Mouse (Mus musculus): ENCODE measurements around the gene Epb41. TPM values are rescaled to one million over a fixed set of nuclear protein-coding genes. Genes with fewer than 3 reads are reported as not detected.

Gene Epb41
- polyA plus RNA-seq, 1 experiment from 2014 or later: 136 TPM

DNA sequence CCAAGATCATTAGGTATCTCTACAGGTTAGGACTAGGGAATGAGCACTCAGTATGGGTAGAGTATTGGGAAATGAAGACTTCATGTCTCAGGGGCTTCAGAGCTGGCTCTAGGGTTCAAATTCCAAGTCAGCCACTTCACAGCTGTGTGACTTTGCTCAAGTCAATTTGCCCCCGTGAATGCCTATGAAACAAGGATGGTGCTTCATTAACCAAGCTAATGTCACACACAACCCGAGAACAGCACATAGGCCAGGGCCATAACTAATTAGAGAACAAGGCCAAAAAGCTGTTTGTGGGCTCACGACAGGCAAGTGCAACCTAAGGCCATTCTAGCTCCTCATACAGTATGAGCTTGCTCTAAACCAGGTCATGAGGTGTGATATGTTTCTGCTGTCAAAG is 3.0 kb downstream of the Epb41 start:
- Histone ChIP-seq H3K9me3 (no peaks in the 10 kb centered on the region), H3K4me1 (peaks cover 30% of the 10 kb centered on the region), H3K4me3 (replicated peaks) (no peak overlapping the region), H3K9ac (no peak overlapping the region), H3K27ac (no peak overlapping the region), H3K27me3 (peaks cover 71% of the 10 kb centered on the region), H3K36me3 (replicated peaks) (no peaks in the 10 kb centered on the region), H3K4me2 (no peak overlapping the region)
- no peak for ATAC-seq (ENCODE audit: low FRiP score)
- 74% methylated on average over 3 of the region's 3 CpGs for WGBS

DNA sequence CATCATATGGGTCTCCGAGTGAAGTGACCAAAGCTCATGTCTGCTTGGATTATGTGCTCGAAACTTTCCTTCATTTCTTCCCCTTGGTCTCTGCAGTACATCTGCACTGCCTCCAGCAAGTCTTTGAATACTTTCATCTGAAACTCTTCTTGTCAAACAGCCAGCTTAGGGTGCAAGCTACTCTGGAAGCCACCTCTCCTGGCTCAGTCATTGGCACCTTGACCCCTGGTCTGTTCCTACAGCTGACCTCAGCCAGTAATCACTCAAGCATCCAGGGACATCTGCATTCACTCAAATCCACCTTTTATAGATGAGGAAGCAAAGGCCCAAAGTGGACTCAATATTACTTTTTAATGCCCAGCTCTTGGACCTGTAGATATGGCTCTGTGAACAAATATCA is 3.4 kb downstream of the Epb41 start:
- peaks cover 26% of the 10 kb centered on the region for H3K4me1 ChIP-seq
- H3K9me3 ChIP-seq: no peaks in the 10 kb centered on the region
- ATAC-seq (ENCODE audit: low FRiP score): no peak
- no peak overlapping the region for H3K9ac ChIP-seq
- H3K4me3 ChIP-seq (replicated peaks): no peak overlapping the region
- 93% methylated on average over 2 of the region's 2 CpGs for WGBS
- no peak overlapping the region for H3K27ac ChIP-seq
- H3K4me2 ChIP-seq: no peak overlapping the region
- no peaks in the 10 kb centered on the region for H3K36me3 ChIP-seq (replicated peaks)
- H3K27me3 ChIP-seq: peaks cover 69% of the 10 kb centered on the region

DNA sequence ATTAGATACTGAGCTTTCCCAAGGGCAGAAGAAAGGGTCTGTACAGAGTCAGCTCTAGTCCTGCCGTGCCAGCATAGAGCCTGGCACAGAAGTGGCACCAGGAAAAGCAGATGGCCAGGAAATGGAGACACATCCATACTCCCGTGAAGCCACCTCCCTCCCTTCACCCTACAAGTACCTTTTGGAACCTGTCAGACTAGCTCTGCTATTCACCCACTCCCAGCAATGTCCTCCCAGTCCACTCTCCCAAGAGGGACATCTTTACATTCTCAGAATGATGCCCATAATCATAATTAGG is 7.2 kb downstream of the Epb41 start:
- peaks cover 10% of the 10 kb centered on the region for H3K4me1 ChIP-seq

DNA sequence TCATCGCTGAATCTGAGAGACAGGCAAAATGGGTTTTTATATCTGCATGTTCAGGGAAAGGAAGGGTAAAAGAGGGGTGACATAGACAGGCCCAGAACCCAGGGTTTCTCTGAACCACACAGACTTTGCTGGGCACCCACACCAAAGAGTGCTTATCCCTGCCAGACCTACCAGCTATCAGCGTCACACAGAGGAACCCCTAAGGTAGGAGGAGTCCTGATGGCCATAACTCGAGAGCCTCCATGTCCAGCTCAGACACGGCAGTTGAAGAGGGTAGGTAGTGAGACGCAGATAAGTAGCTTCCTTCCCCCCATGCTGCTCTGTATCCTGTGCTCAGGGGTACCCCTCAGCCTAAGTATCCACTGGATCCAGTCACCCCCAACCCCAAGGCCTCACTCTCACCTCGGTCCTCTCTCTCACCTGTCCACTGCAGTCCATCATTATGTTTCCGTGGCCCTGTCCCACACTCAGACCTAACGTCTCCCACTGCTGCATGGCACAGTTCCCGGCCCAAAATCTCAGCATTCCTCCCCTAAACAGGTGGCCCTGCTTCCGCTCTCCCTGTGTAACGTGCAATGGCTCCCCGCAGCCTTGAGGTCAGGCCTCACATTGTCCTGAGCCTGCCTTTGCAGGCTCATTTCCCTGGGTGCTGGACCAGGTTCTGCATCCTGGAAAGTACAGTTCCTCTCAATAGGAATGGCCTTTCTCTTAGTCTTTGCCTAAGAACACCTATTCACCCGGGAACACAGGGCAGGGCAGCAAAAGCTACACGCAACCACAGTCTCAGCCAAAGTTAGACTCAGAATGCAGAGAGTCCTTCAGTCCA is 7.8 kb downstream of the Epb41 start:
- ATAC-seq (ENCODE audit: low FRiP score): no peak
- no peaks in the 10 kb centered on the region for H3K9me3 ChIP-seq
- no peak overlapping the region for H3K27ac ChIP-seq
- peaks cover 13% of the 10 kb centered on the region for H3K4me1 ChIP-seq
- 83% methylated on average over 14 of the region's 14 CpGs for WGBS
- H3K9ac ChIP-seq: no peak overlapping the region
- H3K36me3 ChIP-seq (replicated peaks): no peaks in the 10 kb centered on the region
- no peak overlapping the region for H3K4me2 ChIP-seq
- no peak overlapping the region for H3K4me3 ChIP-seq (replicated peaks)
- peaks cover 39% of the 10 kb centered on the region for H3K27me3 ChIP-seq

More for the DNA sequence above, 7.2 kb downstream of the Epb41 start:
- Histone ChIP-seq H3K36me3 (replicated peaks) (no peaks in the 10 kb centered on the region), H3K9me3 (no peaks in the 10 kb centered on the region), H3K9ac (no peak overlapping the region), H3K27ac (no peak overlapping the region), H3K4me2 (no peak overlapping the region), H3K4me3 (replicated peaks) (no peak overlapping the region), H3K27me3 (peaks cover 45% of the 10 kb centered on the region)
- 83% methylated on average over 2 of the region's 2 CpGs for WGBS
- ATAC-seq (ENCODE audit: low FRiP score): no peak

DNA sequence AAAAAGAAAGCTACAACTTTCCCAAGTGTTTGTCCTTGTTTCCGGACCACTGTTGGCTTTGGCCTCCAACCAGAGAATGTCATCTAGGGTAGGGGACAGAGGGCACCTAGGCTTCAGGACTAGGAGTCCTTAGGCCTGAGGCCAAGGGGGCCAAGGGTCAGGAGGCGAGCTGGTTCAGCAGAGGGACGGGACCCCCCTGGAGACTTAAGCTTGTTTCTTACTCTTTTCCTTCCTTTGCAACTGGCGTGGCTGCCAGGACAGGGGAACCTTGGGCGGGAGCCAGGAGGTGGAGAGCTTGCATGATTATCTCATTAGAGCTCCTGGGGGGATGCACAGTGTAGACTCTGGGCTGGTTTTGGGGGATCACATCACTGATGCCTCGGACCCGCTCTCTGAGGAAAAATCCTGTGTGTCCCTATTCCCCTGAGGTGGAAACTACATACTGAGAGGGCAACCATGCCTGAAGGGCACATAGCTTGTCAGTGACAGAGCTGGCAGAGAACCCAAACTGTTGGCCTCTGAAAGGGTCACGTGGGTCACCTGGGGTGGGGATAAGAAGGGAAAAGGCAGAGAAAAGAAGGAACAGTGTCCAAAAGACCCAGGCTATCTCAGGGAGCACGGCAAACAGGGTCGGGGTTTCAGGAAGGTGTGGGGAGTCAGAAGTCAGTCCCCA is 8.9 kb downstream of the Epb41 start:
- Histone ChIP-seq H3K4me2 (no peak overlapping the region), H3K9ac (no peak overlapping the region), H3K27me3 (peaks cover 28% of the 10 kb centered on the region), H3K4me3 (replicated peaks) (no peak overlapping the region), H3K4me1 (peaks cover 17% of the 10 kb centered on the region), H3K27ac (no peak overlapping the region), H3K36me3 (replicated peaks) (no peaks in the 10 kb centered on the region), H3K9me3 (no peaks in the 10 kb centered on the region)
- no peak for ATAC-seq (ENCODE audit: low FRiP score)
- WGBS: 67% methylated on average over 10 of the region's 10 CpGs

DNA sequence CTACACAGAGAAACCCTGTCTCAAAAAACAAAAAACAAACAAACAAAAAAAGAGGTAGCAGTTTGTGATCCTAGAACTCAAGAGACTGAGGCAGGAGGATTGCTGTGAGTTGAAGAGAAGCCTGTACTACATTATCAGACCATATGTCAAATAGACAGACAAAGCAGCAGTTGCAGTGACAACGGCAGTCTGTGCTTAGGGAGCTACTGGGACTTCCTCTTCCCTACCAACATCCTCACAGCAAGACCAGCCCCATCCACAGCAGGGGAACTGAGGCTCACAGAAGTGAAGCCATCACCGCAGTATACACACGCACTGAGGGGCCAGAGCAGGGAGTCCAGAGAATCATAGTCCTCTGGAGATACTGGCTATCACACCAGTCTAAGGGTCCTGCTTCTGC is 9.5 kb downstream of the Epb41 start:
- Histone ChIP-seq H3K36me3 (replicated peaks) (no peaks in the 10 kb centered on the region), H3K9me3 (no peaks in the 10 kb centered on the region), H3K4me3 (replicated peaks) (no peak overlapping the region), H3K27me3 (peaks cover 23% of the 10 kb centered on the region), H3K27ac (no peak overlapping the region), H3K4me1 (peaks cover 17% of the 10 kb centered on the region), H3K4me2 (no peak overlapping the region), H3K9ac (no peak overlapping the region)
- ATAC-seq (ENCODE audit: low FRiP score): no peak
- 85% methylated on average over 3 of the region's 3 CpGs for WGBS

DNA sequence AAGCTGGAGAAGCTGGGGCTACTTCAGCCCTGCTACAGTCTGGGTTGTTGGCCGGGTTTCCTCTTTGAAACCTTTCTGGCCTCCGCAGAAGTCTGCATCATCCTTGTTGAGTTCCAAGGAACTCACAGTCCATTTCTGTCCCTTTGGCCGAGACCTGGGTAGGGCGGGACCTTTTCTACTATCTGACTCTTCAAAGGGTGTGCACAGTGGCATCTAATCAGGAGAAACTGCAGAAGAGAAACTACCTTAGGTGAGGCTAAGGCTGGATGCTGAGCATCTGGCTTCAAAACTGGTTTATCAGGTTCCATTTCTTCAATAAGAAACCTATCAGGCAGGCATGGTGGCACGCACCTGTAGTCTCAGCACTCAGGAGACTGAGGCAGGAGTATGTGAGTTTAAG is 10.6 kb downstream of the Epb41 start:
- H3K27ac ChIP-seq: no peak overlapping the region
- H3K9ac ChIP-seq: no peak overlapping the region
- H3K27me3 ChIP-seq: peaks cover 18% of the 10 kb centered on the region
- H3K4me1 ChIP-seq: peaks cover 17% of the 10 kb centered on the region
- no peak overlapping the region for H3K4me3 ChIP-seq (replicated peaks)
- H3K36me3 ChIP-seq (replicated peaks): no peaks in the 10 kb centered on the region
- H3K4me2 ChIP-seq: no peak overlapping the region
- WGBS: 92% methylated on average over 5 of the region's 5 CpGs
- no peaks in the 10 kb centered on the region for H3K9me3 ChIP-seq
- no peak for ATAC-seq (ENCODE audit: low FRiP score)

DNA sequence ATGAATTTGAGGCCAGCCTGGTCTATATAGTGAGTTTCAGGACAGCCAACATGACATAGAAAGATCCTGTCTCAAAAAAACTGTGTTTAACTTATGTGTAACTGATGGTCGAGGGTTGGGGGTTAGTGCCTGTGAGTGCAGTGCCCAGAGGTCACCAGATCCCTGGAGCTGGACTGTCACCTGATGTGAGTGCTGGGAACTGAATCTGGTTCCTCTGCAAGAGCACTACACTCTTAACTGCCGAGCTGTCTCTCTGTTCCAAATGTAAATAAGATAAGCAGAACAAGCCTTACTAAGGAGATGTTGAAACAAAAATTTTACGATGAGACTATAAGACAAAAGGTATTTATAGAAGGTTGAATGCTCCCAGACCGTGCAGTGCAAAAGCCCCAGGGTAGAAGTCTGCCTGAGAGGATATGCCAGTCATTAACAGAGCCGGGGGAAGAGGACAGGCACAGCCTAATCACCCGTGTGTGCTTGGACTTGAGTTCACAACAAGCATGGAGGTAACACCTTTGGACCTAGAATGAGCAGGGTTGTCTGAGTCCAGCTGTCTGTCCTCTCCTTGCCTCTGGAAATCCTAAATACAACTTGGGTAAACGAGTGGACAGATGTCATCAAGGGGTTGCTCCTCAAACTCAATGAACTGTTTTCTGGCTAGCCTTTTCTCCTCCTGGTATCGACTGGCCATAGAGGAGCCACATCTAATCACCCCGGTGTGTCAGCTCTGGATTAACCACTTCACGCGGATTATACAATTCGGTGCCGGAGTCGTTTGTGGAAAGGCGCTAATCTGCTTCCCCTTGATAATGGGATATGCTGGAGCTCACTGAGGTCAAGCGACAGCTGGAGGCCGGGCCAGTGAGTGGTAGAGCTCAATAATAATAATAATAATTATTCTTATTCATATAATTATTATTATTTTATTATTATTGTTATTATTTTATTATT is 11.9 kb downstream of the Epb41 start:
- no peaks in the 10 kb centered on the region for H3K9me3 ChIP-seq
- H3K4me3 ChIP-seq (replicated peaks): no peak overlapping the region
- no peak for ATAC-seq (ENCODE audit: low FRiP score)
- H3K9ac ChIP-seq: no peak overlapping the region
- no peaks in the 10 kb centered on the region for H3K36me3 ChIP-seq (replicated peaks)
- 73% methylated on average over 17 of the region's 17 CpGs for WGBS
- no peak overlapping the region for H3K4me2 ChIP-seq
- peaks cover 17% of the 10 kb centered on the region for H3K4me1 ChIP-seq
- no peak overlapping the region for H3K27ac ChIP-seq
- H3K27me3 ChIP-seq: peaks cover 18% of the 10 kb centered on the region

DNA sequence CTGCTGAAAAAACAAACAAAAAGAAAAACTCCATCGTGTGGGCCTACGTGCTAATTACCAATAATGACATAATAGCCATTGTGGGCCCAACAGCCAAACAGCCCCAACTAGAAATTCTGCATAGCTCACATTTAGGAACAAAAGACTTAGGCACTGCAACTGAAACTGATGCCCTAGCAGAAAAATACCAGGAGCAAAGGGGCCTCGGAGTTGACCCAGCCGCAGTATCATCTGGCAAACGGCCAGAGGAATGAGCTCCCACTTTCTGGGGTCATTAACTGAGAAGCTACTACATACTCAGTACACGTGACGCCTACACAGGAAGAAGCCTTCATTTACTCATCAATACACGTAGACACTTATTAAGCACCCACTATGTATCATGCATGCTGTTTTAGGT is 12.8 kb downstream of the Epb41 start:
- WGBS: 68% methylated on average over 8 of the region's 8 CpGs

DNA sequence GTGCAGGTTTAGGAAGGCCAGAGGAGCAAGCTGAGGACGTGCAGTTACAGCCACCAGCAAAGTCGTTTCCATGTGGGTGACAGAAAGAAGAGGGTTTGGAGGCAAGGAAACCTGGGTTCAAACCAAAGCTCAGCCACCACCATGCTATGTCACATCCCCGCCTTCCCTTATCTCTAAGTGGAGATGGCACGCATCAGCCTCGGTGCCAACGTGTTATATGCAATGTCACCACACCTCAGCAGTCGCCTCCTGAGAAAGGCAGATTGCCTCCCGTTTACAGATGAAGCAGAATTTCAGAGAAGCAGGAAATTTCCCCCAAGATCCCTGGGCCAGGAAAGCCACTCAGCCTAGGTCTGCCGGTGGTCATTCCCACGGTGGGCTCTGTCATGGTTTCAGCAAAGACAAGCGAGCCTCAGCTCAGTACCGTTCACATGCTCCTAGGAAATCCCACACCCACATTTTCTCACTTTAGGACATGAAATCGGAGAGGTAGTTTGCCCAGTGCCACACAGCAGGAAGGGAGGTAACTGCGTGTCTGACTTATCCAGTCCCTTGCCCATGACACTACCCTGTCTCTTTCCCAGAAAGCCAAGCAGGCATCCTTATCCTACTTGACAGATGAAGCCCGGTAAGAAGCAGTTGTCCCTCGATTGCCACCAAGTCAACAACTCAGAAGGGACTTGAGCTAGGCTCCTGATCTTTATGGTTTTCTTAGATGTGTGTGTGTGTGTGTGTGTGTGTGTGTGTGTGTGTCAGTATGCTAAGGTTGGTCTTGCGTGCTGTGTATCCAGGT is 14.9 kb downstream of the Epb41 start:
- Histone ChIP-seq H3K36me3 (replicated peaks) (no peaks in the 10 kb centered on the region), H3K4me3 (replicated peaks) (no peak overlapping the region), H3K9me3 (no peaks in the 10 kb centered on the region), H3K27ac (no peak overlapping the region), H3K4me1 (0 out of 2 replicates have a peak, but pooled peaks cover 10% of the 10 kb centered on the region), H3K27me3 (no peaks in the 10 kb centered on the region; the same call in 1 of the 2 replicates), H3K9ac (no peak overlapping the region), H3K4me2 (no peak overlapping the region)
- ATAC-seq (ENCODE audit: low FRiP score): no peak
- WGBS: 77% methylated on average over 17 of the region's 17 CpGs

More for the DNA sequence above, 12.8 kb downstream of the Epb41 start:
- H3K9ac ChIP-seq: no peak overlapping the region
- H3K4me3 ChIP-seq (replicated peaks): no peak overlapping the region
- no peaks in the 10 kb centered on the region for H3K36me3 ChIP-seq (replicated peaks)
- peaks cover 17% of the 10 kb centered on the region for H3K4me1 ChIP-seq
- no peaks in the 10 kb centered on the region for H3K9me3 ChIP-seq
- H3K27me3 ChIP-seq: peaks cover 11% of the 10 kb centered on the region
- no peak overlapping the region for H3K4me2 ChIP-seq
- no peak overlapping the region for H3K27ac ChIP-seq
- no peak for ATAC-seq (ENCODE audit: low FRiP score)

DNA sequence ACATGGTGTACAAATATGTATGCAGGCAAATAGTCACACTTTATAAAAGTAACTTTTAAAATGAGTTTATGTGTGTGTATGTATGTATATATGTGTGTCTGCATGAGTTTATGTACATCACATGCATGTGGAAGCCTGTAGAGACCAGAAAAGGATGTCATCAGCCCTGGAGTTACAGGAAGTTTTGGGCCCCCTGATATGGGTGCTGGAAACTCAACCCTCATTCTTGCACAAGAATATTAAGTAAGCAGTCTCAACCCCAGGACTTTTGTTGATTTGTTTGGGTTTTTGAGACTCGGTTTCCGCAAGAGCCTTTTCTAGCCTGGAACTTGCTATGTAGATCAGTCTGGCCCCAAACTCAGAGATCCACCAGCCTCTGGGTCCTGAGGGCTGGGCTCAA is 15.6 kb downstream of the Epb41 start:
- 98% methylated on average over 2 of the region's 2 CpGs for WGBS
- no peak for ATAC-seq (ENCODE audit: low FRiP score)
- H3K9me3 ChIP-seq: no peaks in the 10 kb centered on the region

More for the DNA sequence above, 15.6 kb downstream of the Epb41 start:
- H3K4me1 ChIP-seq: 0 out of 2 replicates have a peak, but pooled peaks cover 10% of the 10 kb centered on the region
- H3K9ac ChIP-seq: no peak overlapping the region
- H3K4me3 ChIP-seq (replicated peaks): no peak overlapping the region
- H3K27me3 ChIP-seq: no peaks in the 10 kb centered on the region; the same call in 1 of the 2 replicates
- no peaks in the 10 kb centered on the region for H3K36me3 ChIP-seq (replicated peaks)
- H3K27ac ChIP-seq: no peak overlapping the region
- H3K4me2 ChIP-seq: no peak overlapping the region
